Mouse (Mus musculus): Measurements from ENCODE around the gene Celf2.

Celf2 gene

GRCm38 (mm10) chr2:7080794-7081783 is 428.3 kb downstream of the Celf2 start:
- no peak for DNase-seq (ENCODE audit: low spot score)

GRCm38 (mm10) chr2:7080086-7080485 is 429.3 kb downstream of the Celf2 start:
- no peak for DNase-seq (ENCODE audit: low spot score)

- no peak for DNase-seq (ENCODE audit: low spot score)
These were observed 430.0 kb downstream of the Celf2 start for GRCm38 (mm10) chr2:7079390-7079789.

GRCm38 (mm10) chr2:7073730-7074129 is 435.6 kb downstream of the Celf2 start:
- DNase-seq (ENCODE audit: low spot score) = no peak

GRCm38 (mm10) chr2:7072344-7073265 is 436.8 kb downstream of the Celf2 start:
- no peak for DNase-seq (ENCODE audit: low spot score)

- DNase-seq (ENCODE audit: low spot score) = no peak
These were observed 439.9 kb downstream of the Celf2 start for GRCm38 (mm10) chr2:7069458-7069857.

- DNase-seq (ENCODE audit: low spot score) = no peak
These were observed 441.1 kb downstream of the Celf2 start for GRCm38 (mm10) chr2:7068281-7068680.

GRCm38 (mm10) chr2:7063574-7064192 is 445.7 kb downstream of the Celf2 start:
- DNase-seq (ENCODE audit: low spot score) = no peak

GRCm38 (mm10) chr2:7060490-7061105 is 448.8 kb downstream of the Celf2 start:
- no peak for DNase-seq (ENCODE audit: low spot score)

GRCm38 (mm10) chr2:7056401-7056800 is 453.0 kb downstream of the Celf2 start:
- DNase-seq (ENCODE audit: low spot score) = no peak

GRCm38 (mm10) chr2:7055958-7056357 is 453.4 kb downstream of the Celf2 start:
- DNase-seq (ENCODE audit: low spot score) = no peak

- DNase-seq (ENCODE audit: low spot score) = no peak
These were observed 458.3 kb downstream of the Celf2 start for GRCm38 (mm10) chr2:7051090-7051489.

- no peak for DNase-seq (ENCODE audit: low spot score)
These were observed 463.2 kb downstream of the Celf2 start for GRCm38 (mm10) chr2:7046155-7046554.

- no peak for DNase-seq (ENCODE audit: low spot score)
These were observed 463.8 kb downstream of the Celf2 start for GRCm38 (mm10) chr2:7045531-7045930.

GRCm38 (mm10) chr2:7043770-7044459 is 465.4 kb downstream of the Celf2 start:
- DNase-seq (ENCODE audit: low spot score) = no peak

- DNase-seq (ENCODE audit: low spot score) = no peak
These were observed 468.4 kb downstream of the Celf2 start for GRCm38 (mm10) chr2:7040940-7041339.

GRCm38 (mm10) chr2:7038991-7039390 is 470.4 kb downstream of the Celf2 start:
- DNase-seq (ENCODE audit: low spot score) = no peak

- no peak for DNase-seq (ENCODE audit: low spot score)
These were observed 478.0 kb downstream of the Celf2 start for GRCm38 (mm10) chr2:7031389-7031788.

GRCm38 (mm10) chr2:7026737-7027136 is 482.6 kb downstream of the Celf2 start:
- no peak for DNase-seq (ENCODE audit: low spot score)

- no peak for DNase-seq (ENCODE audit: low spot score)
These were observed 483.8 kb downstream of the Celf2 start for GRCm38 (mm10) chr2:7025594-7025993.

GRCm38 (mm10) chr2:7022184-7022583 is 487.2 kb downstream of the Celf2 start:
- no peak for DNase-seq (ENCODE audit: low spot score)

Measured in urinary bladder, postnatal 10 days (tissue).